Mouse (Mus musculus) stomach, postnatal 0 days (tissue): ENCODE measurements around the gene Nmt2. TPM values are rescaled to one million over a fixed set of nuclear protein-coding genes. Genes with fewer than 3 reads are reported as not detected.
A peak's percentile ranks its signal among the peaks of the same experiment; 100 is the strongest.

Experiments
- ATAC-seq: fragments of 200-750 bp; cut with Nextera tagmentation; 2 replicates; pipeline ENCODE4 v1.8.0; 2017; ENCODE audit not compliant: low FRiP score, low TSS enrichment
- DNase-seq: peaks from one replicate; pipeline ENCODE4 v3.0.0-alpha.2; 2016; ENCODE audit warnings: low spot score
- H3K27ac ChIP-seq: fragments of 300-500 bp; sonication (generic); replicated peaks from 2 replicates; pipeline ENCODE4 v1.5.1; 2014; ENCODE audit warnings: mild to moderate bottlenecking, control low read depth
- H3K27me3 ChIP-seq: fragments of 300-500 bp; sonication (generic); 2 replicates; pipeline ENCODE4 v1.6.1; 2014; ENCODE audit warnings: low read length; ENCODE audit not compliant: control insufficient read depth, insufficient read depth
- H3K36me3 ChIP-seq: fragments of 300-500 bp; sonication (generic); 2 replicates; pipeline ENCODE4 v1.6.1; 2014; ENCODE audit warnings: low read length, mixed read lengths; ENCODE audit not compliant: control insufficient read depth, insufficient read depth
- H3K4me1 ChIP-seq: fragments of 300-500 bp; sonication (generic); replicated peaks from 2 replicates; pipeline ENCODE4 v1.6.1; 2014; ENCODE audit warnings: antibody characterized with exemption; ENCODE audit not compliant: control insufficient read depth, insufficient read depth
- H3K4me2 ChIP-seq: fragments of 300-500 bp; sonication (generic); replicated peaks from 2 replicates; pipeline ENCODE4 v1.6.1; 2014; ENCODE audit warnings: low read depth, mild to moderate bottlenecking, control low read depth, moderate library complexity
- H3K4me3 ChIP-seq: fragments of 300-500 bp; sonication (generic); 2 replicates; pipeline ENCODE4 v1.5.1; 2014; ENCODE audit warnings: low read depth, low read length, control low read depth
- H3K9ac ChIP-seq: fragments of 300-500 bp; sonication (generic); 2 replicates; pipeline ENCODE4 v1.6.1; 2014; ENCODE audit warnings: mild to moderate bottlenecking, low read length, control low read depth, mixed read lengths
- H3K9me3 ChIP-seq: fragments of 300-500 bp; sonication (generic); 2 replicates; pipeline ENCODE4 v1.6.1; 2016; ENCODE audit warnings: low read length; ENCODE audit not compliant: control insufficient read depth
- CTCF ChIP-seq: IDR thresholded peaks from 2 replicates; pipeline ENCODE4 v1.5.1; 2016; ENCODE audit warnings: antibody characterized with exemption, low read depth, mild to moderate bottlenecking, moderate library complexity
- EP300 ChIP-seq: optimal IDR thresholded peaks from 2 replicates; pipeline ENCODE3; 2016; ENCODE audit warnings: antibody characterized with exemption
- WGBS: fragments of 180-500 bp; shearing (Covaris S2); extraction: QIAGEN DNeasy Blood & Tissue Kit; methylation state at CpG from one replicate; pipeline ENCODE4 v1.1.7; 2014; 5-methylcytosine and 5-hydroxymethylcytosine counted together
- polyA plus RNA-seq: library from polyadenylated mRNA; unstranded; fragments of >200 nt; fragmentation: Nextera tagmentation; extraction: Ambion mirVana; gene quantifications from 2 replicates; pipeline ENCODE4 v1.2.1, GENCODE M21; 2015

Gene Nmt2
- polyA plus RNA-seq, 1 experiment from 2014 or later: 24.0 TPM

- Histone ChIP-seq H3K9me3 (no peaks in the 10 kb centered on the region), H3K27me3 (no peaks in the 10 kb centered on the region), H3K9ac (no peak overlapping the region), H3K4me3 (no peak overlapping the region), H3K4me1 (no peaks in the 10 kb centered on the region), H3K36me3 (no peaks in the 10 kb centered on the region), H3K27ac (no peak overlapping the region), H3K4me2 (no peak overlapping the region)
- 43% methylated on average over 3 of the region's 3 CpGs for WGBS
- no peak for TF ChIP-seq CTCF
- no peak for TF ChIP-seq EP300
- no peak for DNase-seq
- ATAC-seq: no peak
Measured at GRCm38 (mm10) chr2:3305426-3306025, 21.5 kb downstream of the Nmt2 start.

GRCm38 (mm10) chr2:3323132-3323531 is 39.1 kb downstream of the Nmt2 start:
- Histone ChIP-seq H3K27me3 (no peaks in the 10 kb centered on the region), H3K9me3 (no peaks in the 10 kb centered on the region), H3K4me1 (no peaks in the 10 kb centered on the region), H3K4me2 (no peak overlapping the region), H3K36me3 (peaks cover 4% of the 10 kb centered on the region; the same call in 1 of the 2 replicates), H3K27ac (no peak overlapping the region), H3K9ac (no peak overlapping the region), H3K4me3 (no peak overlapping the region)
- no peak for DNase-seq
- TF ChIP-seq CTCF (no peak), EP300 (no peak)
- ATAC-seq: no peak
- WGBS: 69% methylated on average over 2 of the region's 2 CpGs

GRCm38 (mm10) chr2:3324381-3325130 is 40.5 kb downstream of the Nmt2 start:
- Histone ChIP-seq H3K27ac (no peak overlapping the region), H3K27me3 (no peaks in the 10 kb centered on the region), H3K36me3 (peaks cover 3% of the 10 kb centered on the region; the same call in 1 of the 2 replicates), H3K4me1 (no peaks in the 10 kb centered on the region), H3K4me2 (no peak overlapping the region), H3K4me3 (no peak overlapping the region), H3K9ac (no peak overlapping the region), H3K9me3 (no peaks in the 10 kb centered on the region)
- TF ChIP-seq EP300: no peak
- TF ChIP-seq CTCF: no peak
- no peak for ATAC-seq
- WGBS: 88% methylated on average over 7 of the region's 7 CpGs
- no peak for DNase-seq

GRCm38 (mm10) chr2:3326547-3326946 is 42.5 kb downstream of the Nmt2 start:
- Histone ChIP-seq H3K27me3 (no peaks in the 10 kb centered on the region), H3K27ac (no peak overlapping the region), H3K9ac (no peak overlapping the region), H3K9me3 (no peaks in the 10 kb centered on the region), H3K4me2 (no peak overlapping the region), H3K4me3 (no peak overlapping the region), H3K36me3 (peaks cover 3% of the 10 kb centered on the region; the same call in 1 of the 2 replicates), H3K4me1 (peaks cover 4% of the 10 kb centered on the region)
- DNase-seq: no peak
- TF ChIP-seq CTCF: no peak
- no peak for TF ChIP-seq EP300
- WGBS: 75% methylated on average over 1 of the region's 1 CpGs
- no peak for ATAC-seq

- H3K27me3 ChIP-seq: no peaks in the 10 kb centered on the region
- H3K9me3 ChIP-seq: no peaks in the 10 kb centered on the region
- no peak overlapping the region for H3K4me3 ChIP-seq
- TF ChIP-seq CTCF (peak; percentile 80), EP300 (no peak)
- no peak overlapping the region for H3K9ac ChIP-seq
- H3K4me1 ChIP-seq: peaks cover 4% of the 10 kb centered on the region
- H3K4me2 ChIP-seq: no peak overlapping the region
- DNase-seq: peak; percentile 71
- H3K36me3 ChIP-seq: peaks cover 3% of the 10 kb centered on the region; the same call in 1 of the 2 replicates
- 28% methylated on average over 1 of the region's 1 CpGs for WGBS
- H3K27ac ChIP-seq: no peak overlapping the region
- ATAC-seq: peak; percentile 73
Measured at GRCm38 (mm10) chr2:3327351-3327750, 43.3 kb downstream of the Nmt2 start.

GRCm38 (mm10) chr2:3331071-3331703 is 47.2 kb downstream of the Nmt2 start:
- WGBS: 73% methylated on average over 5 of the region's 5 CpGs
- H3K9ac ChIP-seq: peak overlapping the region; percentile 77; the same call in 1 of the 2 replicates
- H3K27me3 ChIP-seq: no peaks in the 10 kb centered on the region
- H3K9me3 ChIP-seq: no peaks in the 10 kb centered on the region
- H3K4me3 ChIP-seq: peak overlapping the region; percentile 68
- 0 out of 2 replicates have a peak, but pooled peaks cover 3% of the 10 kb centered on the region for H3K36me3 ChIP-seq
- H3K27ac ChIP-seq: peak overlapping the region; percentile 89
- peak overlapping the region; percentile 91 for H3K4me2 ChIP-seq
- no peak for ATAC-seq
- peaks cover 4% of the 10 kb centered on the region for H3K4me1 ChIP-seq
- no peak for DNase-seq
- TF ChIP-seq CTCF (no peak), EP300 (no peak)
